Mouse (Mus musculus) intestine, embryonic 16.5 days (tissue): ENCODE measurements around the gene Itga1. TPM values are rescaled to one million over a fixed set of nuclear protein-coding genes. Genes with fewer than 3 reads are reported as not detected.

Experiments
- ATAC-seq: fragments of 200-750 bp; cut with Nextera tagmentation; 2 replicates; pipeline ENCODE4 v1.8.0; 2017; ENCODE audit warnings: moderate TSS enrichment, moderate library complexity
- H3K27ac ChIP-seq: fragments of 300-500 bp; sonication (generic); 2 replicates; pipeline ENCODE4 v1.5.1; 2014; ENCODE audit warnings: mild to moderate bottlenecking, low read length
- H3K27me3 ChIP-seq: fragments of 300-500 bp; sonication (generic); replicated peaks from 2 replicates; pipeline ENCODE4 v1.6.1; 2014; ENCODE audit warnings: low read length, control low read depth, mixed read lengths; ENCODE audit not compliant: control insufficient read depth, insufficient read depth
- H3K36me3 ChIP-seq: fragments of 300-500 bp; sonication (generic); 2 replicates; pipeline ENCODE4 v1.6.1; 2014; ENCODE audit warnings: low read length, control low read depth; ENCODE audit not compliant: control insufficient read depth, insufficient read depth
- H3K4me1 ChIP-seq: fragments of 300-500 bp; sonication (generic); 2 replicates; pipeline ENCODE4 v1.6.1; 2014; ENCODE audit warnings: low read length, control low read depth, mixed read lengths; ENCODE audit not compliant: control insufficient read depth, insufficient read depth
- H3K4me2 ChIP-seq: fragments of 300-500 bp; sonication (generic); 2 replicates; pipeline ENCODE4 v1.6.1; 2014; ENCODE audit warnings: low read depth, low read length, control low read depth
- H3K4me3 ChIP-seq: fragments of 300-500 bp; sonication (generic); 2 replicates; pipeline ENCODE4 v1.5.1; 2014; ENCODE audit warnings: mild to moderate bottlenecking, low read length
- H3K9ac ChIP-seq: fragments of 300-500 bp; sonication (generic); 2 replicates; pipeline ENCODE4 v1.6.1; 2014; ENCODE audit warnings: low read depth, low read length
- H3K9me3 ChIP-seq: fragments of 300-500 bp; sonication (generic); 2 replicates; pipeline ENCODE4 v1.6.1; 2016; ENCODE audit warnings: low read length, control low read depth; ENCODE audit not compliant: control insufficient read depth
- WGBS: fragments of 180-500 bp; shearing (Covaris S2); extraction: QIAGEN DNeasy Blood & Tissue Kit; methylation state at CpG from one replicate; pipeline ENCODE4 v1.1.7; 2014; 5-methylcytosine and 5-hydroxymethylcytosine counted together
- polyA plus RNA-seq: library from polyadenylated mRNA; unstranded; fragments of >200 nt; fragmentation: Nextera tagmentation; extraction: Ambion mirVana; gene quantifications from 2 replicates; pipeline ENCODE4 v1.2.1, GENCODE M21; 2015

Itga1 gene
- polyA plus RNA-seq, 1 experiment from 2014 or later, result 15.4 TPM

DNA sequence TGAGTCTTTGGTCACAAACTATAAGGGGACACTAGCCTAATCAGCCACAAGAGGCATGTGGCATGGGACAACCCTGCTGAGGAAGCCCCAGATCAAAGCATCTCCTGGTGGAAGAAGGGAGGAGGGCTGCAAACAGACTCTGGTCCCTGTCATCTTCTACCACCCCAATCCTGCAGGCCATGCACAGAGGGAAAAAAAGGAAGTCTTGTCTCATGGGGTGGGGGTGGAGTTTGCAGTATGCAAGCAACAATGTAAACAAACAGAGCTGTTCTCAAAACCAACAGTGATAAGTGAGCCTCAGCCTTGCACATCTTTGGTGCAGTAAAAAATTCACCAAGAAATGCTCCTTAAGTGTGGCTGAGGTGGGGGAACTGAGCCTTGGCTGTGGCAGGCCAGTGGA, 147.2 kb downstream of the Itga1 start:
- no peaks in the 10 kb centered on the region for H3K4me1 ChIP-seq
- H3K4me2 ChIP-seq, result no peak overlapping the region
- H3K27ac ChIP-seq, result no peak overlapping the region
- H3K36me3 ChIP-seq, result no peaks in the 10 kb centered on the region
- H3K27me3 ChIP-seq, result no peaks in the 10 kb centered on the region
- H3K9me3 ChIP-seq, result no peaks in the 10 kb centered on the region
- no peak for ATAC-seq
- H3K4me3 ChIP-seq, result no peak overlapping the region
- no peak overlapping the region for H3K9ac ChIP-seq

DNA sequence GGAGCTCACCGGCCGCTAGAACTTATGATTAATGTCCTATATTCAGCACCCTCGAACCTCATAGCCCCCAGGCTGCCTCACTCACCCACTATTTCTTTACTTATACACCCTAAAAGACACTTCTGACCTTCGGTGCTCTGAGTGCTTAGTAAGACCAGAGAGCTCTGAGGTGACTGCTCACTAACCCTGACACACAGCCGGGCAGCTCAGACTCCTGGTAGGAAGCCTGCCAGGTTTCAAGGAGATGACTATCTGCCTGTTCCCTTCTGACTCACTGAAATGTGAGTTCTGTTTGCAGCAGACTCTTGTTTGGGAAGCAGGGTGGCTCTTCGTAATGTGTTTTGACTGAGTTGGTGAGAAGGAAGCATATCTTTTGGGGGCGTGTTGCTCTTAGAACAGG, 168.2 kb downstream of the Itga1 start:
- 83% methylated on average over 7 of the region's 7 CpGs for WGBS
- Histone ChIP-seq H3K36me3 (no peaks in the 10 kb centered on the region), H3K4me2 (no peak overlapping the region), H3K27me3 (no peaks in the 10 kb centered on the region), H3K9ac (no peak overlapping the region), H3K9me3 (no peaks in the 10 kb centered on the region), H3K27ac (no peak overlapping the region), H3K4me3 (no peak overlapping the region), H3K4me1 (0 out of 2 replicates have a peak, but pooled peaks cover 4% of the 10 kb centered on the region)
- no peak for ATAC-seq

DNA sequence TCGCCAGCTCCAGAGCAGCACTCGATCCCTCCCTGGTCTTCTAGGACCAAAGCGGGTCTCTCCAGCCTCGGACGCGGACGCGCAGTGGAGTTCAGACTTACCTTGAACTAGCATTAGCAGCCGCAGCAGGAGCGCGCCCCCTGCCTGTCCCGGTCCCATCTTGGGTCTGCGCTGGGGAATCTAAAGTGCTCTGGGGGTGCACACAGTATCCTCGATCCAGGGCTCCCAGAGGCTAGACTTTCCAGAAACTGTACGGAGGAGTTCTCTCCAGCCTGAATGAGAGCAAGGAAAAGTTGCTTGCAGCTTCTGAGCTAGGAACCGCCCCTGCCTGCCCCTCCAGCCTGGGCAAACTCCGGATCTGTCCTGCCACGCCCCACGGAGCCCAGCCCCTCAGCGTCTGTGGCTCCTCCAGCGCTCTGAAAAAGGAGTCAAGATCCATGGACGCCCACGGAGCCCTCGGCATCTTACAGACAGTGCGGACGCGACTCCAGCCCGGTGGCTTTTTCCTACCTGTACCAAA, 169.9 kb downstream of the Itga1 start, which contains the start of gene Itga2:
TSS of gene Itga2 (minus strand) at position 326 of the 520 bp plus-strand sequence.
- under 1% methylated on average over 28 of the region's 28 CpGs for WGBS
- Histone ChIP-seq H3K9me3 (no peaks in the 10 kb centered on the region), H3K27ac (peak within 1 kb of the TSS; percentile 78), H3K4me3 (peak within 1 kb of the TSS; percentile 64), H3K4me1 (0 out of 2 replicates have a peak, but pooled peaks cover 4% of the 10 kb centered on the region), H3K9ac (peak within 1 kb of the TSS; percentile 72), H3K36me3 (no peaks in the 10 kb centered on the region), H3K4me2 (peak within 1 kb of the TSS; percentile 70), H3K27me3 (no peaks in the 10 kb centered on the region)
- ATAC-seq, result peak; percentile 88

DNA sequence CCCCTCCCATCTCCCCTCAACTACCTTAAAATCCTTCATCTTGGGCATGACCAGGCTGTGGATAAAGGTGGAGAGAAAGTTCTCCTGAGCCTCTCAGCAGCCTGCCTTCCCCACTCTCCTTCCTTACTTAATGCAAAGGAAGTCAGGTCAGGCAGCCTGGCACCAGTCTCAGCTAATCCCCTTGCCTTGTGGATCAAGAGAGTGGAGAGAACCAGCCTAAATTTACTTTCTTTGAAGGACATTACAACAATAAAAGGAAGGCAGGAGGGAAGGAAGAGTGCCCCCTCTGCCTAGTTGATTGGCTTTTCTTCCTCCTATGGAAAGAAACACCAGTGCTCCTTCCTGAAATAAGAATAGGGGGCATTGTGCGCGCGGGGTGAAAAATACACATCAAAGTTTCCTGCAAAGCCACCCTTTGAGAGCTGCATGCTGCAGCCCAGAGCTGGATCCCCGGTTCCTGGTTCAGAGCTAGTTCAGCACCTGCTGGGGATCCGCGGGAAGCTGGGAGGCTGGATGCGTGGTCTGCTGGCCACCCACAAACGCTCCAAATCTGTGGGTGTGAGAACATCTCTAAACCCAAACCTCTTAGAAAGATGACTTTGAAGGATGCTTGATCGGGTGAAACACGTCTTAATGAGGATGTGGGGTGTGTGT, 170.6 kb downstream of the Itga1 start:
- Histone ChIP-seq H3K9me3 (no peaks in the 10 kb centered on the region), H3K4me1 (0 out of 2 replicates have a peak, but pooled peaks cover 4% of the 10 kb centered on the region), H3K27me3 (no peaks in the 10 kb centered on the region), H3K4me2 (peak overlapping the region; percentile 70), H3K36me3 (no peaks in the 10 kb centered on the region), H3K27ac (peak overlapping the region; percentile 78), H3K4me3 (peak overlapping the region; percentile 64), H3K9ac (peak overlapping the region; percentile 72)
- peak; percentile 73 for ATAC-seq
- WGBS, result under 1% methylated on average over 10 of the region's 10 CpGs

DNA sequence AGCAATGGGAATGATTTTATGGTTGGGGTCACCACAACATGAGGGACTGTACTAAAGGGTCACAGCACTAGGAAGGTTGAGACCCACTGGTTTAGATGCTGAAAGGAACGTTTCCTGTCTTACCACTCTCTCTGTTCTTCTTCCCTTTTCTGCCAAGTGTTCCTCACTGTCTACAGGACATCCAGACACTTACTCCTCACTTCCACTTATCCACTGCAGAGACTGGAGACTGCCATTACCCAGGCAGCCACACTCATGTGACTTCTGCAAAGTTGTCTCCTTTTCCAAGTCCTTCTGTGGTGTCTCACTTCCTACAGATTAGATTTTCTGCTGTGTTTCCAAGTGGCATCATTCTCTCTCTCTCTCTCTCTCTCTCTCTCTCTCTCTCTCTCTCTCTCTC, 177.0 kb downstream of the Itga1 start:
- peaks cover 14% of the 10 kb centered on the region; the same call in 1 of the 2 replicates for H3K4me1 ChIP-seq
- H3K27ac ChIP-seq, result no peak overlapping the region
- no peak overlapping the region for H3K4me2 ChIP-seq
- 57% methylated on average over 1 of the region's 1 CpGs for WGBS
- no peak overlapping the region for H3K4me3 ChIP-seq
- no peak for ATAC-seq
- H3K9ac ChIP-seq, result no peak overlapping the region
- H3K27me3 ChIP-seq, result no peaks in the 10 kb centered on the region
- H3K9me3 ChIP-seq, result no peaks in the 10 kb centered on the region
- 0 out of 2 replicates have a peak, but pooled peaks cover 2% of the 10 kb centered on the region for H3K36me3 ChIP-seq

DNA sequence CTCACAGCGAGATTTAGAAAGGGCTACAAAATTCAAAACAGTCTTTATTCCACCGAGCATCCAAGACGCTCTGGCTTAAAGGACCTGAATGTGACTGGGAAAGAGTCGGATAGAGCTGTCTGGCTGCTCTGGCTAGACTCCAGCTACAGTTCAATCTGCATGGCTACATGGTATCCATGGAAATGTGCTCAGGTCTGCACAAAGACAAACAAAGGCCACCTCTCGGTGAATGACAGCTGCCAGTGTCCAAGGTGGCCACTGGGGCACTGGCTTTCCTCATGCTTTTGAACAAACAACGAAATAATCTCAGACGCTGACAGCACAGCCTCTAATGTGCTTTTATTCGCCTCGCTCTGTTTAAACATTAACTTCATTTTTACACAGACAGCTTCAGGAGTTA, 178.4 kb downstream of the Itga1 start:
- Histone ChIP-seq H3K4me3 (no peak overlapping the region), H3K27ac (peak overlapping the region; percentile 53), H3K4me2 (peak overlapping the region; percentile 26), H3K9ac (0 out of 2 replicates have a peak overlapping the region, but pooled peaks have one; percentile 10), H3K4me1 (peaks cover 14% of the 10 kb centered on the region; the same call in 1 of the 2 replicates), H3K9me3 (no peaks in the 10 kb centered on the region), H3K27me3 (no peaks in the 10 kb centered on the region), H3K36me3 (0 out of 2 replicates have a peak, but pooled peaks cover 2% of the 10 kb centered on the region)
- peak; percentile 89 for ATAC-seq
- WGBS, result 31% methylated on average over 9 of the region's 9 CpGs

DNA sequence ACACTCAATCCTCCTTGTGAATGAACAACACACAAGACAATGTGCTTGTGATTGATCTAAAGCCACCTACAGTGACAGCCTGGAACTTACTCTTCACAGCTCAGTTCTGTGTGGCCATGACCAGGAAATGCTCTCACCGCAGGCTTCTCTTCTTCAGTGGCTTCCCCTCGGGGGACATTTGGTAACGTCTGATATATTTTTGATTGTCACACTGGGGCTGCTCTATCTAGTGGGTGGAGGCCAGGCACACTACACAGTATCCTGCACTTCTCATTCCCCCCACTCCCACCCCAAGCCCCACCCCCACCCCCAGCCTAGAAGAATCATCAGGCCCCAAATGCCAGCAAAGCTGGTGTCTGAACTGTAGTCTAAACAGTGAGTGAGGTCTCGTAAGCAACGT, 186.0 kb downstream of the Itga1 start:
- Histone ChIP-seq H3K9ac (no peak overlapping the region), H3K27me3 (no peaks in the 10 kb centered on the region), H3K4me2 (no peak overlapping the region), H3K36me3 (0 out of 2 replicates have a peak, but pooled peaks cover 2% of the 10 kb centered on the region), H3K9me3 (no peaks in the 10 kb centered on the region), H3K4me1 (peaks cover 7% of the 10 kb centered on the region), H3K27ac (peak overlapping the region; percentile 41), H3K4me3 (no peak overlapping the region)
- WGBS, result 38% methylated on average over 5 of the region's 5 CpGs
- ATAC-seq, result 0 out of 2 replicates have a peak, but pooled peaks have one; percentile 7

DNA sequence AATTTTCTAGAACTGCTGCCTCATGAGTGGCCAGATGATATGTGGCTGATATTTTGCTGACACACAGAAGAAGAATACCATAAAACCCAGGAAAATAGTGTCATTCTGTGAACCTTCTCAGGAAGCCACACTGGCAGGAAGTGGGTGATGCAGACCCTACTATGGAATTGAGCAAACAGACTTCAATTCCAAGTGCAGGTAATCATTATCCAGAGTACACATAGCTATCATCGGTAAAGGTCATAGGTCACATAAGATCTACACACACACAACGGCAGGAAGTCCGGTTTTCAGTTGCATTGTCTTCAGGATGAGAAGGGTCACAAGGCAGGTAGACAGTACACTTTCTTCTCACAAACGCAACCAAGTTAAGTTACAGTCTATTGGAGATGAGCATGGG, 186.8 kb downstream of the Itga1 start:
- peak; percentile 91 for ATAC-seq
- Histone ChIP-seq H3K27me3 (no peaks in the 10 kb centered on the region), H3K4me2 (peak overlapping the region; percentile 15), H3K4me3 (no peak overlapping the region), H3K36me3 (0 out of 2 replicates have a peak, but pooled peaks cover under 1% of the 10 kb centered on the region), H3K4me1 (peaks cover 7% of the 10 kb centered on the region), H3K27ac (peak overlapping the region; percentile 81), H3K9me3 (no peaks in the 10 kb centered on the region), H3K9ac (no peak overlapping the region)
- 43% methylated on average over 4 of the region's 4 CpGs for WGBS

DNA sequence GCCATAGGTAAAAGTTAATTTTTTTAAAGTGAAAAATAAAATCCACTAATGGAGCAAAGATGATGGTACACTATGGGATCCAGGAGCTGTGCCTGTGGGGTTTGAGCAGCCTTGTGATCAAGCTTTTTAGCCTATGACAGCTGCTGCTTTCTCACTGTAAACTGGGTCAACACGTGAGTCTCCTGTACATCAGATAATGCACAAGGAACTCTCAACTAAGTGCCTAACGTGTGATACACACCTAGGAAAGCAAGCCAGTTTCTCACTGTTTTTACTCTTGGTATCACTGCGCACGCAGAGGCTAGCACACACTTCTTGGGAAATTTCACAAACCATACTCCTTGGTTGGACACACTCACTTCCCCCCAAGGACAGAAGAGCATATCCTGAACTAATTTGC, 187.2 kb downstream of the Itga1 start:
- H3K36me3 ChIP-seq, result no peaks in the 10 kb centered on the region
- H3K9ac ChIP-seq, result no peak overlapping the region
- H3K27ac ChIP-seq, result peak overlapping the region; percentile 81
- ATAC-seq, result peak; percentile 83
- H3K4me1 ChIP-seq, result peaks cover 7% of the 10 kb centered on the region
- no peaks in the 10 kb centered on the region for H3K27me3 ChIP-seq
- no peak overlapping the region for H3K4me3 ChIP-seq
- 58% methylated on average over 4 of the region's 4 CpGs for WGBS
- peak overlapping the region; percentile 15 for H3K4me2 ChIP-seq
- no peaks in the 10 kb centered on the region for H3K9me3 ChIP-seq
